Mouse (Mus musculus) limb, embryonic 14.5 days (tissue): ENCODE data around the gene Slc35d1. TPM values are rescaled to one million over a fixed set of nuclear protein-coding genes. Genes with fewer than 3 reads are reported as not detected.

Experiments used
- ATAC-seq: fragments of 200-750 bp; cut with Nextera tagmentation; 2 replicates; pipeline ENCODE4 v1.8.0; 2017; ENCODE audit warnings: low read depth, moderate number of reproducible peaks, moderate TSS enrichment; ENCODE audit not compliant: low FRiP score
- DNase-seq: peaks from one replicate; pipeline ENCODE4 v3.0.0-alpha.2; 2015; ENCODE audit warnings: low spot score
- H3K27ac ChIP-seq: fragments of 300-500 bp; sonication (generic); replicated peaks from 2 replicates; pipeline ENCODE4 v1.5.1; 2014; ENCODE audit warnings: low read depth, mild to moderate bottlenecking, low read length, moderate library complexity, mixed read lengths
- H3K27me3 ChIP-seq: fragments of 300-500 bp; sonication (generic); 2 replicates; pipeline ENCODE4 v1.6.1; 2014; ENCODE audit warnings: low read length, mixed read lengths; ENCODE audit not compliant: control insufficient read depth, insufficient read depth
- H3K36me3 ChIP-seq: fragments of 300-500 bp; sonication (generic); 2 replicates; pipeline ENCODE4 v1.6.1; 2014; ENCODE audit warnings: mild to moderate bottlenecking, low read length, moderate library complexity, mixed read lengths; ENCODE audit not compliant: control insufficient read depth, insufficient read depth
- H3K4me1 ChIP-seq: fragments of 300-500 bp; sonication (generic); 2 replicates; pipeline ENCODE4 v1.6.1; 2014; ENCODE audit warnings: antibody characterized with exemption, low read length, mixed read lengths; ENCODE audit not compliant: control insufficient read depth, insufficient read depth
- H3K4me2 ChIP-seq: fragments of 300-500 bp; sonication (generic); replicated peaks from 2 replicates; pipeline ENCODE4 v1.6.1; 2014; ENCODE audit warnings: low read depth, mild to moderate bottlenecking, low read length, moderate library complexity; ENCODE audit not compliant: severe bottlenecking
- H3K4me3 ChIP-seq: fragments of 300-500 bp; sonication (generic); replicated peaks from 2 replicates; pipeline ENCODE4 v1.5.1; 2014; ENCODE audit warnings: low read length
- H3K9ac ChIP-seq: fragments of 300-500 bp; sonication (generic); 2 replicates; pipeline ENCODE4 v1.6.1; 2014; ENCODE audit warnings: mild to moderate bottlenecking, low read depth, low read length, moderate library complexity; ENCODE audit not compliant: severe bottlenecking
- H3K9me3 ChIP-seq: fragments of 300-500 bp; sonication (generic); 2 replicates; pipeline ENCODE4 v1.6.1; 2016; ENCODE audit warnings: low read length; ENCODE audit not compliant: control insufficient read depth
- POLR2A ChIP-seq: fragments of 200-500 bp; IDR thresholded peaks from 2 replicates; pipeline ENCODE4 v1.8.0; 2012; ENCODE audit warnings: inconsistent platforms, mild to moderate bottlenecking, moderate library complexity, borderline replicate concordance; ENCODE audit not compliant: insufficient read depth, insufficient read length; ENCODE audit errors: extremely low read depth
- WGBS: fragments of 180-500 bp; shearing (Covaris S2); extraction: QIAGEN DNeasy Blood & Tissue Kit; methylation state at CpG from one replicate; pipeline ENCODE4 v1.1.7; 2014; 5-methylcytosine and 5-hydroxymethylcytosine counted together
- polyA plus RNA-seq, 2 experiments: library from polyadenylated mRNA; depleted of rRNA in 1 of 2; stranded (reverse) in 1 of 2; unstranded in 1 of 2; fragments of >200 nt; fragmentation: Nextera tagmentation in 1 of 2; extraction: Ambion mirVana in 1 of 2; gene quantifications; 2 replicates each; pipeline versions ENCODE4 v1.2.1 to v1.2.3; 2012 to 2014

Slc35d1 gene
- polyA plus RNA-seq, 2 experiments = 12.2 to 18.0 TPM

- WGBS = 77% methylated on average over 8 of the region's 8 CpGs
- TF ChIP-seq POLR2A = no peak
- no peak for ATAC-seq
These were observed 26.0 kb downstream of the Slc35d1 start for GRCm38 (mm10) chr4:103188786-103189640.

GRCm38 (mm10) chr4:103180300-103180888, 34.6 kb downstream of the Slc35d1 start:
- WGBS = 70% methylated on average over 8 of the region's 8 CpGs

More at GRCm38 (mm10) chr4:103188786-103189640, 26.0 kb downstream of the Slc35d1 start:
- peaks cover 70% of the 10 kb centered on the region for H3K36me3 ChIP-seq
- no peaks in the 10 kb centered on the region for H3K4me1 ChIP-seq
- no peak overlapping the region for H3K27ac ChIP-seq
- no peak for DNase-seq
- no peaks in the 10 kb centered on the region for H3K9me3 ChIP-seq
- no peak overlapping the region for H3K9ac ChIP-seq
- no peaks in the 10 kb centered on the region for H3K27me3 ChIP-seq
- H3K4me3 ChIP-seq = no peak overlapping the region
- H3K4me2 ChIP-seq = no peak overlapping the region

GRCm38 (mm10) chr4:103179581-103179980, 35.4 kb downstream of the Slc35d1 start:
- H3K9ac ChIP-seq = no peak overlapping the region
- H3K9me3 ChIP-seq = no peaks in the 10 kb centered on the region
- H3K27ac ChIP-seq = no peak overlapping the region
- peaks cover 56% of the 10 kb centered on the region for H3K36me3 ChIP-seq
- no peak for ATAC-seq
- H3K4me3 ChIP-seq = no peak overlapping the region
- DNase-seq = no peak
- H3K27me3 ChIP-seq = no peaks in the 10 kb centered on the region
- no peak overlapping the region for H3K4me2 ChIP-seq
- no peak for TF ChIP-seq POLR2A
- 62% methylated on average over 3 of the region's 3 CpGs for WGBS
- no peaks in the 10 kb centered on the region for H3K4me1 ChIP-seq

More at GRCm38 (mm10) chr4:103180300-103180888, 34.6 kb downstream of the Slc35d1 start:
- TF ChIP-seq POLR2A = no peak
- no peak for ATAC-seq
- no peaks in the 10 kb centered on the region for H3K9me3 ChIP-seq
- DNase-seq = no peak
- H3K27ac ChIP-seq = no peak overlapping the region
- H3K4me1 ChIP-seq = no peaks in the 10 kb centered on the region
- H3K27me3 ChIP-seq = no peaks in the 10 kb centered on the region
- H3K9ac ChIP-seq = no peak overlapping the region
- peaks cover 58% of the 10 kb centered on the region for H3K36me3 ChIP-seq
- H3K4me2 ChIP-seq = no peak overlapping the region
- H3K4me3 ChIP-seq = no peak overlapping the region

GRCm38 (mm10) chr4:103178635-103179318, 36.2 kb downstream of the Slc35d1 start:
- ATAC-seq (0 out of 2 replicates have a peak, but pooled peaks have one; percentile 26), DNase-seq (peak; percentile 44)
- Histone ChIP-seq H3K9ac (no peak overlapping the region), H3K9me3 (no peaks in the 10 kb centered on the region), H3K27ac (peak overlapping the region; percentile 33; the same call in 1 of the 2 replicates), H3K4me3 (no peak overlapping the region), H3K4me2 (no peak overlapping the region), H3K27me3 (no peaks in the 10 kb centered on the region), H3K4me1 (no peaks in the 10 kb centered on the region), H3K36me3 (peaks cover 55% of the 10 kb centered on the region)
- TF ChIP-seq POLR2A = no peak
- 68% methylated on average over 7 of the region's 7 CpGs for WGBS

GRCm38 (mm10) chr4:103177681-103178080, 37.3 kb downstream of the Slc35d1 start:
- DNase-seq (no peak), ATAC-seq (no peak)
- no peak overlapping the region for H3K4me2 ChIP-seq
- WGBS = 81% methylated on average over 1 of the region's 1 CpGs
- no peak overlapping the region for H3K9ac ChIP-seq
- H3K4me1 ChIP-seq = no peaks in the 10 kb centered on the region
- H3K27ac ChIP-seq = no peak overlapping the region; the same call in 1 of the 2 replicates
- no peaks in the 10 kb centered on the region for H3K27me3 ChIP-seq
- no peak overlapping the region for H3K4me3 ChIP-seq
- peaks cover 57% of the 10 kb centered on the region for H3K36me3 ChIP-seq
- H3K9me3 ChIP-seq = no peaks in the 10 kb centered on the region
- no peak for TF ChIP-seq POLR2A
